Mouse (Mus musculus) stomach, embryonic 16.5 days (tissue): ENCODE results near the gene Rps19. TPM values are rescaled to one million over a fixed set of nuclear protein-coding genes. Genes with fewer than 3 reads are reported as not detected.
A peak's percentile ranks its signal among the peaks of the same experiment; 100 is the strongest.

Experiments used
- ATAC-seq: fragments of 200-750 bp; cut with Nextera tagmentation; 2 replicates; pipeline ENCODE4 v1.8.0; 2017; ENCODE audit warnings: moderate number of reproducible peaks, moderate TSS enrichment; ENCODE audit not compliant: insufficient read depth, low FRiP score
- H3K27ac ChIP-seq: fragments of 300-500 bp; sonication (generic); 2 replicates; pipeline ENCODE4 v1.5.1; 2014; ENCODE audit warnings: low read length
- H3K27me3 ChIP-seq: fragments of 300-500 bp; sonication (generic); 2 replicates; pipeline ENCODE4 v1.6.1; 2014; ENCODE audit warnings: low read length, control low read depth, mixed read lengths; ENCODE audit not compliant: control insufficient read depth, insufficient read depth
- H3K36me3 ChIP-seq: fragments of 300-500 bp; sonication (generic); 2 replicates; pipeline ENCODE4 v1.6.1; 2014; ENCODE audit warnings: low read length; ENCODE audit not compliant: control insufficient read depth, insufficient read depth
- H3K4me1 ChIP-seq: fragments of 300-500 bp; sonication (generic); 2 replicates; pipeline ENCODE4 v1.6.1; 2014; ENCODE audit warnings: low read length, control low read depth, mixed read lengths; ENCODE audit not compliant: control insufficient read depth, insufficient read depth
- H3K4me2 ChIP-seq: fragments of 300-500 bp; sonication (generic); 2 replicates; pipeline ENCODE4 v1.6.1; 2014; ENCODE audit warnings: low read depth, low read length, mixed read lengths
- H3K4me3 ChIP-seq: fragments of 300-500 bp; sonication (generic); replicated peaks from 2 replicates; pipeline ENCODE4 v1.5.1; 2014; ENCODE audit warnings: mild to moderate bottlenecking, low read length
- H3K9ac ChIP-seq: fragments of 300-500 bp; sonication (generic); 2 replicates; pipeline ENCODE4 v1.6.1; 2014; ENCODE audit warnings: low read length
- H3K9me3 ChIP-seq: fragments of 300-500 bp; sonication (generic); replicated peaks from 2 replicates; pipeline ENCODE4 v1.6.1; 2016; ENCODE audit warnings: low read length, control low read depth; ENCODE audit not compliant: control insufficient read depth
- WGBS: fragments of 180-500 bp; shearing (Covaris S2); extraction: QIAGEN DNeasy Blood & Tissue Kit; methylation state at CpG from one replicate; pipeline ENCODE4 v1.1.7; 2014; 5-methylcytosine and 5-hydroxymethylcytosine counted together
- polyA plus RNA-seq: library from polyadenylated mRNA; unstranded; fragments of >200 nt; fragmentation: Nextera tagmentation; extraction: Ambion mirVana; gene quantifications from 2 replicates; pipeline ENCODE4 v1.2.1, GENCODE M21; 2015

The Rps19 gene
- polyA plus RNA-seq, 1 experiment from 2014 or later, result 2,375 TPM

- ATAC-seq, result no peak
Measured at GRCm38 (mm10) chr7:24904936-24905335, 20.8 kb downstream of the Rps19 start.

GRCm38 (mm10) chr7:24906551-24906950 lies 22.4 kb downstream of the Rps19 start:
- H3K27ac ChIP-seq, result no peak overlapping the region
- H3K4me1 ChIP-seq, result peaks cover 36% of the 10 kb centered on the region
- H3K9ac ChIP-seq, result 0 out of 2 replicates have a peak overlapping the region, but pooled peaks have one; percentile 17
- WGBS, result 25% methylated on average over 6 of the region's 6 CpGs
- H3K27me3 ChIP-seq, result no peaks in the 10 kb centered on the region
- no peak for ATAC-seq
- no peaks in the 10 kb centered on the region for H3K36me3 ChIP-seq
- peak overlapping the region; percentile 13; the same call in 1 of the 2 replicates for H3K4me2 ChIP-seq
- no peaks in the 10 kb centered on the region for H3K9me3 ChIP-seq
- H3K4me3 ChIP-seq, result no peak overlapping the region

More at GRCm38 (mm10) chr7:24904936-24905335, 20.8 kb downstream of the Rps19 start:
- Histone ChIP-seq H3K27ac (peak overlapping the region; percentile 84), H3K9ac (peak overlapping the region; percentile 87), H3K4me2 (peak overlapping the region; percentile 91), H3K9me3 (no peaks in the 10 kb centered on the region), H3K4me1 (peaks cover 36% of the 10 kb centered on the region), H3K4me3 (peak overlapping the region; percentile 76), H3K27me3 (no peaks in the 10 kb centered on the region), H3K36me3 (no peaks in the 10 kb centered on the region)
- WGBS, result 14% methylated on average over 3 of the region's 3 CpGs

- Histone ChIP-seq H3K4me1 (peaks cover 32% of the 10 kb centered on the region), H3K4me2 (peak overlapping the region; percentile 13; the same call in 1 of the 2 replicates), H3K27me3 (no peaks in the 10 kb centered on the region), H3K27ac (no peak overlapping the region), H3K4me3 (no peak overlapping the region), H3K36me3 (no peaks in the 10 kb centered on the region), H3K9ac (no peak overlapping the region), H3K9me3 (no peaks in the 10 kb centered on the region)
- no peak for ATAC-seq
- 28% methylated on average over 13 of the region's 13 CpGs for WGBS
Measured at GRCm38 (mm10) chr7:24907211-24907748, 23.1 kb downstream of the Rps19 start.

GRCm38 (mm10) chr7:24912480-24912879 lies 28.3 kb downstream of the Rps19 start:
- no peak for ATAC-seq
- no peaks in the 10 kb centered on the region for H3K27me3 ChIP-seq
- H3K9ac ChIP-seq, result no peak overlapping the region
- WGBS, result 87% methylated on average over 14 of the region's 14 CpGs
- H3K36me3 ChIP-seq, result peaks cover 12% of the 10 kb centered on the region
- no peak overlapping the region for H3K27ac ChIP-seq
- H3K9me3 ChIP-seq, result no peaks in the 10 kb centered on the region
- H3K4me2 ChIP-seq, result no peak overlapping the region
- no peak overlapping the region for H3K4me3 ChIP-seq
- H3K4me1 ChIP-seq, result no peaks in the 10 kb centered on the region

- peaks cover 48% of the 10 kb centered on the region for H3K36me3 ChIP-seq
- 90% methylated on average over 20 of the region's 20 CpGs for WGBS
Measured at GRCm38 (mm10) chr7:24918763-24919323, 34.7 kb downstream of the Rps19 start.

GRCm38 (mm10) chr7:24919728-24920127 lies 35.6 kb downstream of the Rps19 start:
- Histone ChIP-seq H3K4me1 (no peaks in the 10 kb centered on the region), H3K36me3 (peaks cover 55% of the 10 kb centered on the region), H3K9me3 (no peaks in the 10 kb centered on the region), H3K27ac (no peak overlapping the region), H3K4me2 (no peak overlapping the region), H3K4me3 (no peak overlapping the region), H3K27me3 (no peaks in the 10 kb centered on the region), H3K9ac (no peak overlapping the region)
- no peak for ATAC-seq
- WGBS, result 87% methylated on average over 9 of the region's 9 CpGs

More at GRCm38 (mm10) chr7:24918763-24919323, 34.7 kb downstream of the Rps19 start:
- no peaks in the 10 kb centered on the region for H3K27me3 ChIP-seq
- no peak overlapping the region for H3K4me3 ChIP-seq
- H3K4me1 ChIP-seq, result no peaks in the 10 kb centered on the region
- no peak overlapping the region for H3K27ac ChIP-seq
- 0 out of 2 replicates have a peak, but pooled peaks have one; percentile 7 for ATAC-seq
- no peak overlapping the region for H3K9ac ChIP-seq
- H3K4me2 ChIP-seq, result no peak overlapping the region
- no peaks in the 10 kb centered on the region for H3K9me3 ChIP-seq

- no peak for ATAC-seq
- Histone ChIP-seq H3K4me1 (no peaks in the 10 kb centered on the region), H3K36me3 (peaks cover 3% of the 10 kb centered on the region; the same call in 1 of the 2 replicates), H3K4me3 (no peak overlapping the region), H3K9ac (no peak overlapping the region), H3K27ac (no peak overlapping the region), H3K27me3 (peaks cover 65% of the 10 kb centered on the region), H3K9me3 (no peaks in the 10 kb centered on the region), H3K4me2 (no peak overlapping the region)
- WGBS, result 44% methylated on average over 6 of the region's 6 CpGs
Measured at GRCm38 (mm10) chr7:24930475-24930874, 46.3 kb downstream of the Rps19 start.

- ATAC-seq, result no peak
- WGBS, result 3% methylated on average over 15 of the region's 15 CpGs
- Histone ChIP-seq H3K36me3 (no peaks in the 10 kb centered on the region), H3K9ac (no peak overlapping the region), H3K9me3 (no peaks in the 10 kb centered on the region), H3K4me1 (no peaks in the 10 kb centered on the region), H3K4me2 (no peak overlapping the region), H3K27me3 (peaks cover 75% of the 10 kb centered on the region), H3K27ac (no peak overlapping the region), H3K4me3 (no peak overlapping the region)
Measured at GRCm38 (mm10) chr7:24931651-24932050, 47.5 kb downstream of the Rps19 start.
